Mouse (Mus musculus) G1E (cell line): ENCODE results near the gene Clcnka. TPM values are rescaled to one million over a fixed set of nuclear protein-coding genes. Genes with fewer than 3 reads are reported as not detected.

Source experiments
- ATAC-seq: 2 replicates; pipeline ENCODE4 v1.8.0; 2016; ENCODE audit warnings: mild to moderate bottlenecking; ENCODE audit not compliant: insufficient number of reproducible peaks, poor library complexity, low FRiP score, severe bottlenecking; ENCODE audit errors: extremely low read depth
- DNase-seq: peaks from one replicate; pipeline ENCODE4 v3.0.0; 2012; ENCODE audit warnings: low spot score
- H3K27me3 ChIP-seq: 2 replicates; pipeline ENCODE4 v1.6.1; 2012; ENCODE audit warnings: mild to moderate bottlenecking, low read length, inconsistent platforms; ENCODE audit not compliant: insufficient read depth
- H3K36me3 ChIP-seq: replicated peaks from 2 replicates; pipeline ENCODE3; 2012; ENCODE audit warnings: mild to moderate bottlenecking, inconsistent platforms
- H3K4me1 ChIP-seq: 2 replicates; pipeline ENCODE4 v1.6.1; 2012; ENCODE audit warnings: low read depth, low read length, inconsistent platforms, mixed read lengths; ENCODE audit not compliant: insufficient read depth
- H3K4me3 ChIP-seq: 2 replicates; pipeline ENCODE4 v1.5.1; 2012; ENCODE audit warnings: low read depth, mild to moderate bottlenecking, inconsistent platforms, low read length, moderate library complexity, mixed read lengths
- H3K9me3 ChIP-seq: replicated peaks from 2 replicates; pipeline ENCODE4 v1.6.1; 2012; ENCODE audit warnings: inconsistent platforms
- CTCF ChIP-seq: IDR thresholded peaks from 2 replicates; pipeline ENCODE4 v1.5.1; 2012; ENCODE audit warnings: low read depth, low read length, inconsistent platforms, mixed read lengths
- GATA1 ChIP-seq: IDR thresholded peaks from 2 replicates; pipeline ENCODE4 v1.6.1; 2012; ENCODE audit warnings: borderline replicate concordance, low read length, inconsistent platforms, mixed read lengths
- GATA2 ChIP-seq: IDR thresholded peaks from 2 replicates; pipeline ENCODE4 v1.6.1; 2012; ENCODE audit warnings: low read depth, low read length, inconsistent platforms, borderline replicate concordance
- POLR2AphosphoS5 ChIP-seq: IDR thresholded peaks from 2 replicates; pipeline ENCODE4 v1.6.1; 2012; ENCODE audit warnings: low read depth, low read length, inconsistent platforms; ENCODE audit not compliant: insufficient replicate concordance
- TAL1 ChIP-seq: conservative IDR thresholded peaks from 2 replicates; pipeline ENCODE4 v1.6.1; 2012; ENCODE audit warnings: low read depth, low read length, inconsistent platforms, mixed read lengths
- polyA plus RNA-seq: library from polyadenylated mRNA; stranded (reverse); fragments of >175 nt; gene quantifications from 2 replicates; pipeline ENCODE4 v1.2.3, GENCODE M21; 2012
- total RNA-seq, 2 experiments: library from RNA; stranded (forward) in 1 of 2; stranded (reverse) in 1 of 2; fragments of 200-1000 nt in 1 of 2; fragments of >200 nt in 1 of 2; fragmentation: Nextera tagmentation in 1 of 2; gene quantifications; 2 replicates each; pipeline ENCODE4 v1.2.3; 2014 to 2017

Gene Clcnka
- total and polyA plus RNA-seq, 3 experiments, result not detected

- DNase-seq (no peak), ATAC-seq (no peak)
- Histone ChIP-seq H3K36me3 (no peaks in the 10 kb centered on the region), H3K4me3 (no peak overlapping the region), H3K4me1 (no peaks in the 10 kb centered on the region), H3K27me3 (peaks cover 18% of the 10 kb centered on the region; the same call in 1 of the 2 replicates), H3K9me3 (no peaks in the 10 kb centered on the region)
- TF ChIP-seq TAL1 (no peak), CTCF (no peak), GATA1 (no peak), GATA2 (no peak), POLR2AphosphoS5 (no peak)
These were observed 663 bp downstream of the Clcnka start for GRCm38 (mm10) chr4:141397861-141398260.

- ATAC-seq (no peak), DNase-seq (no peak)
- Histone ChIP-seq H3K4me1 (no peaks in the 10 kb centered on the region), H3K4me3 (no peak overlapping the region), H3K36me3 (no peaks in the 10 kb centered on the region), H3K27me3 (peaks cover 30% of the 10 kb centered on the region; the same call in 1 of the 2 replicates), H3K9me3 (no peaks in the 10 kb centered on the region)
- TF ChIP-seq GATA1 (no peak), POLR2AphosphoS5 (no peak)
These were observed 3.8 kb downstream of the Clcnka start for GRCm38 (mm10) chr4:141394751-141395150.

GRCm38 (mm10) chr4:141391293-141391692 is 7.2 kb downstream of the Clcnka start:
- H3K4me1 ChIP-seq, result no peaks in the 10 kb centered on the region
- H3K36me3 ChIP-seq, result no peaks in the 10 kb centered on the region
- peaks cover 17% of the 10 kb centered on the region; the same call in 1 of the 2 replicates for H3K27me3 ChIP-seq
- TF ChIP-seq POLR2AphosphoS5 (no peak), TAL1 (no peak), GATA2 (no peak), CTCF (no peak), GATA1 (no peak)
- no peak overlapping the region for H3K4me3 ChIP-seq
- ATAC-seq (no peak), DNase-seq (no peak)
- no peaks in the 10 kb centered on the region for H3K9me3 ChIP-seq

- Histone ChIP-seq H3K9me3 (no peaks in the 10 kb centered on the region), H3K36me3 (no peaks in the 10 kb centered on the region), H3K27me3 (peaks cover 17% of the 10 kb centered on the region; the same call in 1 of the 2 replicates), H3K4me1 (no peaks in the 10 kb centered on the region; the same call in 1 of the 2 replicates), H3K4me3 (no peak overlapping the region)
- no peak for TF ChIP-seq POLR2AphosphoS5
- TF ChIP-seq GATA1, result no peak
- TF ChIP-seq GATA2, result no peak
- no peak for TF ChIP-seq CTCF
- TF ChIP-seq TAL1, result no peak
- DNase-seq (no peak), ATAC-seq (no peak)
These were observed 9.0 kb downstream of the Clcnka start for GRCm38 (mm10) chr4:141389366-141390150.

GRCm38 (mm10) chr4:141387933-141388332 is 10.6 kb downstream of the Clcnka start:
- peaks cover 24% of the 10 kb centered on the region; the same call in 1 of the 2 replicates for H3K27me3 ChIP-seq
- H3K4me3 ChIP-seq, result no peak overlapping the region
- TF ChIP-seq CTCF, result no peak
- no peak for TF ChIP-seq GATA1
- no peak for TF ChIP-seq GATA2
- TF ChIP-seq POLR2AphosphoS5, result no peak
- TF ChIP-seq TAL1, result no peak
- no peaks in the 10 kb centered on the region for H3K36me3 ChIP-seq
- no peaks in the 10 kb centered on the region; the same call in 1 of the 2 replicates for H3K4me1 ChIP-seq
- DNase-seq (no peak), ATAC-seq (no peak)
- H3K9me3 ChIP-seq, result no peaks in the 10 kb centered on the region

- H3K4me1 ChIP-seq, result no peaks in the 10 kb centered on the region; the same call in 1 of the 2 replicates
- ATAC-seq (peak; percentile 57), DNase-seq (peak; percentile 48)
- TF ChIP-seq CTCF, result peak; percentile 72
- no peak for TF ChIP-seq GATA2
- no peaks in the 10 kb centered on the region for H3K9me3 ChIP-seq
- H3K27me3 ChIP-seq, result peaks cover 21% of the 10 kb centered on the region; the same call in 1 of the 2 replicates
- H3K36me3 ChIP-seq, result no peaks in the 10 kb centered on the region
- no peak overlapping the region for H3K4me3 ChIP-seq
These were observed 11.3 kb downstream of the Clcnka start for GRCm38 (mm10) chr4:141387093-141387784.
